Mouse (Mus musculus): ENCODE measurements around the gene Capg.

Gene Capg

DNA sequence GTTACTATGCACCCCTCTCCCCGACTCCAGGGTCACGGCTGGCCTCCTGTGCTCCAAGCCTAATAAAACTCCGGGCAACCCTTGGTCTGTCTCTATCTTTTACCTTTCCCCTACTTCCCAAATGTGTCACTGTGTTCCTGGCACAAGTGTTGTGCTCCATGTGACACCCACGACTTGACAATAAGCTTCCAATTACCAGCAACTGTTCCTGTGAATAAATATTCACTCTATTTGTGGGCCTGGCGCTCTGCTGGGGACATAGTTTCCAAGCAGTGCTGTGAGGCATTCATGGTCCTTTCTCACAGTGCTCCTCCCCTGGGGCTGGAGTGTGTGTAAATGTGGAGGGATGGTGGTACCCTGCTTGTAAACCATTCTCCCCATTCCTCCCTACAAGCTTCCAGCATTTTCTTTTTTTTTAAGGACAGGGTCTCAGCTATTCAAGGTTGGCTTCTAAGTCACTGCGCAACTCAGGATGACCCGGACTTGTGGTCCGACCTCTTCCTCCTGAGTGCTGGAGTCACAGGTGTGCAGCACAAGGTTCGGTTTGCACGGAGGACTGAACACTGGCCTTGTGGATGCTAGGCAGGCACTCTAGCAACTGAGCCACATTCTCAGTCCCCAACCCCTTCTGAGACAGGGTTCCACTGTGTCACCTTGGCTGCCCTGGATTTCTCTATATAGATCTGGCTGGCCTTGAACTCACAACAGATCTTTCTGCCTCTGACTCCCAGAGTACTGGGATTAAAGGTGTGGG is 26.6 kb downstream of the Capg start:
- no peak for DNase-seq (ENCODE audit: low spot score in 2 of 2)

GRCm38 (mm10) chr6:72571826-72572225 is 27.6 kb downstream of the Capg start:
- DNase-seq (ENCODE audit: low spot score in 2 of 2), result no peak

DNA sequence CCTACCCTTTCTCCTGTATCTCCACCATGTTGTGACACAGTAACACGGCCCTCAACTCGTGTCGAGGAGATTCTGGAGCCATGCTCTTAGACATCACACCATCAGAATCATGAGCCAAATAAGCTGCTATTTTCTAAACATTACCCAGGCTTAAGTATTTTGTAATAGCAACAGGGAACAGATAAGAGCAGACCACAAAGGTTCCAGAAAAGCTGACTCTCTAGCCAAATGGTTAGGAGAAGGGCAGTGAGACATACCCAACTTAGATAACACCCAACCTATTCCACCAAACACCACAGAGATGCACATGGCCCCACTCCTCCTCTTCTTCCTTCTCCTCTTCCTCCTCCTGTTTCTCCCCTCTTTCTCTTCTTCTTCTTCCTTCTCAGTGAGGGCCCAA is 31.9 kb downstream of the Capg start:
- no peak for DNase-seq (ENCODE audit: low spot score in 2 of 2)

- no peak for DNase-seq (ENCODE audit: low spot score in 2 of 2)
These were observed 37.6 kb downstream of the Capg start for GRCm38 (mm10) chr6:72581625-72582382.

DNA sequence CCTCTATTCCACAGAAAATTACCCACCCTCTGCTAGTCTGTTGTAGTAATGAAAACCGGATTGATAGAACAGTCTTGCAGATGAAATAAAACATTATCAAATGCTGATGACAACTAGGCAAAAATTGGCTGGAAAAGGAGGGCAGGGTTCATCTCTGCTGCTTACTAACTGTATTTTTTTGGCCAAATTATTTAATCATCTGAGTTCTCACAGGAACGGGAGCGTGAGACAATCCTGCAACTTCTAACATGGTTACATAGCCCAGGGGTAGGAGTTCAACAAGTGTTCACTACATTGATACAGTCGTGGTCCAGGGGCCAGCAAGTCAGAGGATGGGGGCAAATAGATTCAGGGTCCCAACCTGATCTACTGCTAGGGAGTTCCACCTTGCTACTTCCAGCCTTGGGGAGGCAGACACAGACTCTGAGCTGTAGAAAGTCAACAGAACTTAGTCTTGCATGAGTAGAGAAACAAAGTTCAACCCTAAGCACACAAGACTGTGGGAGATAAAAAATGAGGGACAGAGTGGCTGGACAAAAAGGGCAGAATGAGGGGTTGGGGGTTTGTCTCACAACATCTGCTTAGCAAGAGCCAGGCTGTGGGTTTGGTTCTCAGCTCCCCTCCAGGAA is 39.1 kb downstream of the Capg start:
- DNase-seq (ENCODE audit: low spot score in 2 of 2), result no peak

DNA sequence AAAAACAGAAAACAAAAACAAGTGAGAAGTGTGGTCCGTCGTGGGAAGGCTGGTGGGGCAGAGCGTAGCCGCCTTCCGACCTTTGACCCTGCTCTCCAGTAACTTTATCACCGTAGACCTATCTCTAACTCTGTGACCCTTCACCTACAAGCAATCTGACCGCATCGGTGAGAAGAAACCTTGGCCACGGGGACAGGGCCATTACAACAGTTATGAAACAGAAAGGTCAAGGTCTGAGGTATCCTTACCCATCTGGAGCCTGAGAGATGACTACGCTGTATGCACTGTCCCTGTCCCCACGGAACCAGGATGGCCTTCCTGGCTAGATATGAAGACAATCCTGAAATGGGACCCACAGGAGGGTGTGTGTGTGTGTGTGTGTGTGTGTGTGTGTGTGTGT is 40.0 kb downstream of the Capg start:
- DNase-seq (ENCODE audit: low spot score in 2 of 2), result no peak

GRCm38 (mm10) chr6:72586701-72587100 is 42.5 kb downstream of the Capg start:
- no peak for DNase-seq (ENCODE audit: low spot score in 2 of 2)

DNA sequence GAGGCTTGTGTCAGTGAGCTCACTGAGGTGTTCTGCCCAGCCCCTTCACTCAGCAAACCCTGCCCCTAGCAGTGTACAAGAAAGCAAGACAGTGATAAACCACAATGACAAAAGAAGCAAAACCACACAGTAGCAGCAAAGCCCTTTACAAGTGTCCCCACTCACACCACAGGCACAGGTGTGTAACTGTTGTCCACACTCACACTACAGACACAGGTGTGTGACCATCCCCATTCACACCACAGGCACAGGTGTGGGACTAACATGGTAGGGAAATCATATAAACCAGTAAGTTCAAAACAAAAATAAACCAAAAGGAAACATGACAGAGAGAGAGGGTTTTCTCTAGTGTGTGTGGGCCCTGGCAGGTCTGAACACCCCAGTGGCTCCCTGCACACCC is 44.1 kb downstream of the Capg start:
- no peak for DNase-seq (ENCODE audit: low spot score in 2 of 2)

- DNase-seq (ENCODE audit: low spot score in 2 of 2), result no peak
These were observed 45.9 kb downstream of the Capg start for GRCm38 (mm10) chr6:72590111-72590510.

DNA sequence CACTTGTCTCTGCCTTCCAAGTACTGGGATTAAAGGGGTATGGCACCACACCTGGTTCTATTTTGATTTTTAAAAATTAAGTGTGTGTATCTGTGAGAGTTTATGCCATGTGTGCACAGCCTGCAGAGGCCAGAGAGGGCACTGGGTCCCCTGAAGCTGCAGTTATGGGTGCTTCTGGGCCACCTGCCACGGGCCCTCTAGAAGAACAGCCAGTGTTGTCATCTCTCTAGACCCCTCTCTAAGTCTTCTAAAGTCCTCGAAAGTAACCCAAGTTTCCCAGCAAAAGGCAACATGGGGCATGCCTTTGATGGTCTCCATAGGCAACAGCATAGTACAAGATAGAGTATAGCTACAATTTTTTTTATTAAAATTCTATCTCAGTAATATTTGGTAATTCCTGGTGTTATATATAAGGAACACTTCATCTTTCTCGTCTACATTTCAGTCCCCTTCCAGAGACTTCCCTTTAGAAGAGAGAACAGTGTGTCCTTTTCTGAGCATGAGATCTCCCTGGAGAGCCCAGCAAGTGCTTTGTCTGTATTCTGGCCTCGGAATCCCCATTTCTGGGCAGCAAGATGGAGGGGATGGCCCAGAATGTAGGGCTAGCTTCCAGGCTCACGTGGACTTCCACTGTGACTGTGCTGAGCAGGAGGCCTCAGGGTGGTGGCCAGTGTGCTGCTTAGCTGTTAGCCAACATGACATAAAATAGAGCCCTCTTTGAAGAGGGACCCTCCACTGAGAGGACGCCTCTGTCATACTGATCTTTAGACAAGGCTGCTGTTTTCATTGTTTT is 49.0 kb downstream of the Capg start:
- DNase-seq (ENCODE audit: low spot score in 2 of 2), result no peak

- DNase-seq (ENCODE audit: low spot score in 2 of 2), result no peak
These were observed 49.7 kb downstream of the Capg start for GRCm38 (mm10) chr6:72593914-72594313.

GRCm38 (mm10) chr6:72597083-72597874 is 53.1 kb downstream of the Capg start:
- DNase-seq (ENCODE audit: low spot score in 2 of 2), result no peak

- DNase-seq (ENCODE audit: low spot score in 2 of 2), result peak; percentile 83 to 89
These were observed 54.0 kb downstream of the Capg start, which contains the start of the genes Elmod3 and Retsat for GRCm38 (mm10) chr6:72597956-72598753. TSS of gene Elmod3 (minus strand) at chr6:72598413. TSS of gene Retsat (plus strand) at chr6:72598475.

DNA sequence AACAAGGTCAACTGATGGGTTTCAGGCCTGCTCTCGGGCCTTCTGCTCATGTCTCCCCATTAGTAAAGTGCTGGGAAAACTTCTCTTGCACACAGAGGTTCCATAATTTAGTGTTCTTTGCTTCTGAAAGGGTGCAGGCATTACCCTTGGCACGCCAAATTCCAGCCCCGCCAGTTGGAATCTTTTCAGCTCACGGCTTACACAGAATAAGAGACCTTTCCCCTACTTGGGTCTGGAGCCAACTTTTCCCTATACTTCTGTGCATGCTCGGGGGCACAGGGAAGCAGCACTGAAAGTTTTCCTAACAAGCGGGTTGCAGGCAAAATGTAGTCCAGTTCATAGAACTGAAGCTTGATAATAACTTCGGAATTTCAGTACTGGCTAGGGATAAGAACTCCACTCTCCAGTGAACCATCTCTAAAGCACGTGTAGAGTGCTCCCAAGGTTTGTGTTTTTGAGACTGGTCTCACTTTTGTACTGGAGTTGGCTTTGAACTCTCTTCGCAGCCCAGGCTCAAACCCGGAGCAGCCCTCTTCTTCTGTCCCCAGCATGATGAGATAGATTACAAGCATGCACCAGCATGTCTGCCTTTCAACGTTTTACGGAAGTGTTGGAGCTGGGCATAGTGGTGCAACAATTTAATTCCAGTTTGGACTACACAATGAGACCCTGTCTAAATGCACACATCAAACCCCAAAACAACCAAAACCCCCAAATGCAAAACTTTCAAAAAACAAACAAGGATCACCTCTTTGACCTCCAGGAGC is 54.8 kb downstream of the Capg start:
- DNase-seq (ENCODE audit: low spot score in 2 of 2), result no peak

DNA sequence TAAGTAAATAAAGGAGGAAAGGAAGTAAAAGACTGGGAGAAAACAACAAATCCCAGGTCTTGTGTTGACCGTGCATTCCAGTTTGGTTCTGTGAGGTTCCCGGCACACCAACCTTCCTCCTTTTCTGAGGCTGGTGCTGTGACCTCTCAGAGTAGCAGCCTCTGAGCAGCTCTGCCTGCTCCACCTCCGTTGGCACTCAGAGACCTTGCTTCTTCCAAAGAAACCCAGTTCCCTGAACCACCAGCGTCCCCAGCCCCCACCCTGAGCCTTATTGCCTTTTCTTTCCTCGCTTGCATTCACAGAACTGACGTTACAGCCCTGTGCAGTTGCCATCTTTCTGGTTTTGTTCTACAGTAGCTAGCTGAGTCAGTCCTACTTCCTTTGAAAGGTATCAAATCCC is 56.0 kb downstream of the Capg start:
- DNase-seq (ENCODE audit: low spot score in 2 of 2), result no peak

DNA sequence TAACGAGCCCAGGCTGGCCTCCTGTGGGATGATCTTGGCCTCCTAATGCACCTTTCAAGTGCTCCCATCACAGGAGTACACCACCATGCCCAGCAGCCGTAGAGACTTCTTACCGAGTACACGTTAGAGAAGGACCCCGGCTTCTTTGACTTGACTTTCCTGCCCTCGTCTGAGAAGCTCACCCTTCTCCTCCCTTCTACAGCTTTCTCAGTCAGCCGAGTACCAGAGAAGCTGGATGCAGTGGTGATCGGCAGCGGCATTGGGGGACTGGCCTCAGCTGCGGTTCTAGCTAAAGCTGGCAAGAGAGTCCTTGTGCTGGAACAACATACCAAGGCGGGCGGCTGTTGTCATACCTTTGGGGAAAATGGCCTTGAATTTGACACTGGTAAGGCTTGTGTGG is 56.6 kb downstream of the Capg start:
- DNase-seq (ENCODE audit: low spot score in 2 of 2), result no peak

DNA sequence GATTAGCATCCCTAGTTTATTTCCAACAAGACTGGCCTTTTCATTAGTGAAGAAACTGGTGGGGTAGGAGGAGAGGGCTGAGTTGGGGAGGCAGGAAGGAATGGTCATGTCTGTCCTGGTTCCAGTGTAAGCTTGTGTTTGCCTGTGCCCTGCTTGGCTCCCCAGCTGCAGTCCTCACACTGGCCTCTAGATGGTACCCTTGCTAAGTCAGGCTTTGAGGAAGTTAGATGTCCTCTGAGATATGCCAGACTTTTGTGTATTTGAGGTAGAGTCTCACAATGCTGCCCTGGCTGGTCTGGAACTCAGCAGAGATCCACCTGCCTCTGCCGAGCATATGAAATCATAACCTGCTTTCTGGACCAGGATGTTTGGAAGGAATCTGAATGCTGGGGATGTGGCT is 57.5 kb downstream of the Capg start:
- DNase-seq (ENCODE audit: low spot score in 2 of 2), result peak; percentile 80 to 90

DNA sequence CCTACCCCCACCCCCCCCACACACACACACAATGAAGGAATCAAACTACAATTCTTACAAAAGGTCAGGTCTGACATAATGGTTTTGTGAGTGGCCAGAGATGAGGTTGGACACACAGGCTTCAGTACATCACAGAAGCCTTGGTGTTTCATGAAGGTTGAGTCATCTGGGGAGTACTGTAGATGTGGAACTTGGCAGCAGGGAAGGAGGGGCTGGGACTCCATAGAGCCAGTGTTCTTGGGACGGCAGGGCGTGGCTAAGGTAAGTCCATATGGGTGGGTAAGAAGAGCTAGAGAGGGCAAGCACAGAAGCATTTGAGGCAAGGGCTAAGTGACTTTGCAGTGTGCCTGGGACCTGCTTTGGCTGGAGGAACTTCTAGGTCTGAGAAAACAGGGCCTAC is 59.9 kb downstream of the Capg start:
- no peak for DNase-seq (ENCODE audit: low spot score in 2 of 2)

- DNase-seq (ENCODE audit: low spot score in 2 of 2), result no peak
These were observed 62.9 kb downstream of the Capg start for GRCm38 (mm10) chr6:72607060-72607459.

GRCm38 (mm10) chr6:72607676-72608075 is 63.5 kb downstream of the Capg start:
- no peak for DNase-seq (ENCODE audit: low spot score in 2 of 2)
